Mouse (Mus musculus): ENCODE results near the gene Itgb3bp. TPM values are rescaled to one million over a fixed set of nuclear protein-coding genes. Genes with fewer than 3 reads are reported as not detected.

Gene Itgb3bp
- polyA plus RNA-seq, 1 experiment, result 0.92 TPM

DNA sequence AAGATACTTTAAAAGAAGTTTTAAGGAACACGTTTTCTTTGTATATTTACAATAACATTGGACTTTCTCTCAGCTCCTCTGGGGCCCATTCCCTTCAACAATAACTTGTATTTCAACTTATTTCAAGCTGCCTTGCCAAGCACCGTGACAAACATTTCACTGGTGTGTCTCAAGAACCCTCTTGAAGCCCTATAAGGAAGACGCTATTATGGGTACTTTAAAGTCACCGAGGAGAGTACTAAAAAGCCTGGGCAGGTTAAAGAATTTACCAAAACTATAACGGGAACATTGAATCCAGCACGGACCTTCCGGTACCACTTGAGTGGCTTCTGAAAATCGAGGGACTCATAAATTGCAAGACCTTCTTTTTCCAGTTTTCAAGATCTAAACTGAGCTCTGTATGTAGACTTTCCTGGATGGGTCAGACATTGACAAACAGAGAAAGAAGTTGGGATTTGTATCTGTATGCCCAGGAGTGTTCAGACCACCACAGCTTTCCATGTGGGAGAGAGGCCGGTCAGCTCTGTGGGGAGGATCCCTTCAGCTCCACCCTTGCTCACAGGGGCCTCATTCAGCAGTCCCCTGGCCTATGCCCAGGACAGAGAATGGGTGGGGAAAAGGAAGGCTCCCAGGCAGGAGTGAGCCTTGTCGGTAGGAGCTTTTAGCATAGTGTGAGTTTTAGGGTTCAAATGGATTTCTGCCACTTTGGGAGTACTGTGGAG lies 1.1 kb upstream of the Itgb3bp start:
- H3K27me3 ChIP-seq (ENCODE audit: control insufficient read depth, insufficient read depth, low read length), result no peaks in the 10 kb centered on the region
- H3K27ac ChIP-seq (ENCODE audit: control insufficient read depth, insufficient read depth, low read length), result no peak overlapping the region
- no peak for TF ChIP-seq POLR2A (IDR thresholded peaks at IDR 0.05; ENCODE audit: control insufficient read depth, extremely low read depth, insufficient read depth, low read length, poor library complexity)
- no peak for TF ChIP-seq CTCF (IDR thresholded peaks at IDR 0.05; ENCODE audit: borderline replicate concordance, control insufficient read depth, extremely low read depth, insufficient read depth, low read length, poor library complexity)
- H3K4me3 ChIP-seq (ENCODE audit: control insufficient read depth, insufficient read depth, low read length), result no peak overlapping the region
- H3K4me1 ChIP-seq (replicated peaks; ENCODE audit: control insufficient read depth, insufficient read depth, low read length), result peaks cover 6% of the 10 kb centered on the region; the same call in 1 of the 2 replicates
- no peaks in the 10 kb centered on the region for H3K36me3 ChIP-seq (ENCODE audit: control insufficient read depth, insufficient read depth, low read length)
- DNase-seq, result no peak
- WGBS, result 72% methylated on average over 10 of the region's 10 CpGs

- Histone ChIP-seq H3K36me3 (ENCODE audit: control insufficient read depth, insufficient read depth, low read length) (no peaks in the 10 kb centered on the region), H3K27me3 (ENCODE audit: control insufficient read depth, insufficient read depth, low read length) (no peaks in the 10 kb centered on the region), H3K4me1 (replicated peaks; ENCODE audit: control insufficient read depth, insufficient read depth, low read length) (peaks cover 6% of the 10 kb centered on the region; the same call in 1 of the 2 replicates), H3K4me3 (ENCODE audit: control insufficient read depth, insufficient read depth, low read length) (peak within 1 kb of the TSS; percentile 93), H3K27ac (ENCODE audit: control insufficient read depth, insufficient read depth, low read length) (peak within 1 kb of the TSS; percentile 17)
- 3% methylated on average over 23 of the region's 23 CpGs for WGBS
- TF ChIP-seq CTCF (IDR thresholded peaks at IDR 0.05; ENCODE audit: borderline replicate concordance, control insufficient read depth, extremely low read depth, insufficient read depth, low read length, poor library complexity) (no peak), POLR2A (IDR thresholded peaks at IDR 0.05; ENCODE audit: control insufficient read depth, extremely low read depth, insufficient read depth, low read length, poor library complexity) (no peak; the same call in 1 of the 2 replicates)
- DNase-seq, result no peak
Observed at GRCm38 (mm10) chr4:99929149-99929612, 432 bp downstream of the Itgb3bp start, which contains the start of gene Pgm1. TSS of gene Pgm1 (plus strand) at chr4:99929414.

DNA sequence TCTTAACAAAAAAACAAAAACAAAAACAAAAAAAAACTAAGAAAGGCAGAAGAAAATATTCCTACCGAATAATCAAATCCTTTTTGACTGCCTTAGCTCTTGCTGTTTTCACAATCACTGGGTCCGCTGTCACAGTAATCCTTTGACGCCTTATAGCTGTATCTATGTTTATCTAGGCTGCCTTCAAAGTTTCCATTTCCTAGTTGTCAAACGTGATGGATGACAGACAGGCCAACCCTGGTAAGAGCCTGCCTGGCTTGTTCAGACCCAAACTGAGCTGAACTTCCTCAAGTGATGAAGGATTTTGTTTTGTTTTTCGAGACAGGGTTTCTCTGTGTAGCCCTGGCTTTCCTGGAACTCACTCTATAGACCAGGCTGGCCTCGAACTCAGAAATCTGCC lies 1.1 kb downstream of the Itgb3bp start:
- no peak overlapping the region for H3K4me3 ChIP-seq (ENCODE audit: control insufficient read depth, insufficient read depth, low read length)
- DNase-seq, result no peak
- H3K27me3 ChIP-seq (ENCODE audit: control insufficient read depth, insufficient read depth, low read length), result no peaks in the 10 kb centered on the region
- WGBS, result 51% methylated on average over 6 of the region's 6 CpGs
- TF ChIP-seq POLR2A (IDR thresholded peaks at IDR 0.05; ENCODE audit: control insufficient read depth, extremely low read depth, insufficient read depth, low read length, poor library complexity) (no peak), CTCF (IDR thresholded peaks at IDR 0.05; ENCODE audit: borderline replicate concordance, control insufficient read depth, extremely low read depth, insufficient read depth, low read length, poor library complexity) (no peak)
- H3K27ac ChIP-seq (ENCODE audit: control insufficient read depth, insufficient read depth, low read length), result no peak overlapping the region
- no peaks in the 10 kb centered on the region for H3K36me3 ChIP-seq (ENCODE audit: control insufficient read depth, insufficient read depth, low read length)
- peaks cover 6% of the 10 kb centered on the region; the same call in 1 of the 2 replicates for H3K4me1 ChIP-seq (replicated peaks; ENCODE audit: control insufficient read depth, insufficient read depth, low read length)

GRCm38 (mm10) chr4:99926380-99926779 lies 3.2 kb downstream of the Itgb3bp start:
- Histone ChIP-seq H3K4me1 (replicated peaks; ENCODE audit: control insufficient read depth, insufficient read depth, low read length) (peaks cover 6% of the 10 kb centered on the region; the same call in 1 of the 2 replicates), H3K27me3 (ENCODE audit: control insufficient read depth, insufficient read depth, low read length) (no peaks in the 10 kb centered on the region), H3K36me3 (ENCODE audit: control insufficient read depth, insufficient read depth, low read length) (no peaks in the 10 kb centered on the region), H3K27ac (ENCODE audit: control insufficient read depth, insufficient read depth, low read length) (no peak overlapping the region), H3K4me3 (ENCODE audit: control insufficient read depth, insufficient read depth, low read length) (no peak overlapping the region)
- DNase-seq, result no peak
- no peak for TF ChIP-seq CTCF (IDR thresholded peaks at IDR 0.05; ENCODE audit: borderline replicate concordance, control insufficient read depth, extremely low read depth, insufficient read depth, low read length, poor library complexity)
- no peak for TF ChIP-seq POLR2A (IDR thresholded peaks at IDR 0.05; ENCODE audit: control insufficient read depth, extremely low read depth, insufficient read depth, low read length, poor library complexity)
- 91% methylated on average over 4 of the region's 4 CpGs for WGBS

DNA sequence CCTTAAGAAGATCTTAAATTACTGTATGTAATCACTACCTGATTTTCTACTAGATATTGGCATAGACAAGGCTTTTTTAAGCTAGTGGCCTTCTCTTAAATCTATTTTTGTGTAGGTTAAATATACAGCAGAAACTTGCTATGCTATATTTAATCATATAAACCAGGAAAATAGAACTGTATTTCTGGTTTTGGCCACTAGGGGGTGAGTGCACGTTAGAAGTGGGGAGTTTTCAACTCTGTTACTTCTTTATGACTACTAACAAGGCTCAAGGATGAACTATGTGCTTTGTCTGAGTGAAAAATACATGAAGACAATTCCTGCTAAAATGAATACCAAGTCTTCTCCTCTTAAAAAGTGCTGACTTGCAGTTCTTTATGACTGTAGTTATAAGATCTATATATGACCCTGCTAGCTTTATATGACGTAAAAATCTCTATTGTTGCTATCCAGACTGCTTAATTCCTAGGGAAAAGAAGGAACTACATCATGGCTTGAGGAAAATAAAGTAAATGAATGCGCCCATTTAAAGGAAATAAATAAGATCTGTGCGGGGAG lies 15.6 kb downstream of the Itgb3bp start:
- TF ChIP-seq POLR2A (IDR thresholded peaks at IDR 0.05; ENCODE audit: control insufficient read depth, extremely low read depth, insufficient read depth, low read length, poor library complexity) (no peak), CTCF (IDR thresholded peaks at IDR 0.05; ENCODE audit: borderline replicate concordance, control insufficient read depth, extremely low read depth, insufficient read depth, low read length, poor library complexity) (no peak)
- Histone ChIP-seq H3K4me3 (ENCODE audit: control insufficient read depth, insufficient read depth, low read length) (no peak overlapping the region), H3K27me3 (ENCODE audit: control insufficient read depth, insufficient read depth, low read length) (no peaks in the 10 kb centered on the region), H3K27ac (ENCODE audit: control insufficient read depth, insufficient read depth, low read length) (no peak overlapping the region), H3K36me3 (ENCODE audit: control insufficient read depth, insufficient read depth, low read length) (no peaks in the 10 kb centered on the region), H3K4me1 (replicated peaks; ENCODE audit: control insufficient read depth, insufficient read depth, low read length) (no peaks in the 10 kb centered on the region)
- no peak for DNase-seq
- WGBS, result 74% methylated on average over 4 of the region's 4 CpGs

GRCm38 (mm10) chr4:99882405-99882804 lies 47.2 kb downstream of the Itgb3bp start:
- Histone ChIP-seq H3K27me3 (ENCODE audit: control insufficient read depth, insufficient read depth, low read length) (no peaks in the 10 kb centered on the region), H3K4me3 (ENCODE audit: control insufficient read depth, insufficient read depth, low read length) (no peak overlapping the region), H3K27ac (ENCODE audit: control insufficient read depth, insufficient read depth, low read length) (no peak overlapping the region), H3K4me1 (replicated peaks; ENCODE audit: control insufficient read depth, insufficient read depth, low read length) (no peaks in the 10 kb centered on the region), H3K36me3 (ENCODE audit: control insufficient read depth, insufficient read depth, low read length) (no peaks in the 10 kb centered on the region)
- TF ChIP-seq CTCF (IDR thresholded peaks at IDR 0.05; ENCODE audit: borderline replicate concordance, control insufficient read depth, extremely low read depth, insufficient read depth, low read length, poor library complexity) (no peak), POLR2A (IDR thresholded peaks at IDR 0.05; ENCODE audit: control insufficient read depth, extremely low read depth, insufficient read depth, low read length, poor library complexity) (no peak)
- no peak for DNase-seq

Measured in thymus, adult 2 months (tissue).